Mouse (Mus musculus) heart, adult 2 months (tissue): ENCODE data around the gene Best1.

Source experiments
- CTCF ChIP-seq: fragments of 200-600 bp; IDR thresholded peaks from 2 replicates; pipeline ENCODE4 v1.8.1; 2022; ENCODE audit warnings: antibody characterized with exemption, mild to moderate bottlenecking, moderate library complexity
- EP300 ChIP-seq: fragments of 200-500 bp; IDR thresholded peaks from 2 replicates; pipeline ENCODE4 v1.6.1; 2011; ENCODE audit warnings: low read depth, low read length, control low read depth; ENCODE audit not compliant: insufficient read depth
- POLR2A ChIP-seq: fragments of 200-500 bp; IDR thresholded peaks from 2 replicates; pipeline ENCODE4 v1.6.1; 2011; ENCODE audit warnings: mild to moderate bottlenecking, low read depth, low read length, control low read depth; ENCODE audit not compliant: insufficient read depth

DNA sequence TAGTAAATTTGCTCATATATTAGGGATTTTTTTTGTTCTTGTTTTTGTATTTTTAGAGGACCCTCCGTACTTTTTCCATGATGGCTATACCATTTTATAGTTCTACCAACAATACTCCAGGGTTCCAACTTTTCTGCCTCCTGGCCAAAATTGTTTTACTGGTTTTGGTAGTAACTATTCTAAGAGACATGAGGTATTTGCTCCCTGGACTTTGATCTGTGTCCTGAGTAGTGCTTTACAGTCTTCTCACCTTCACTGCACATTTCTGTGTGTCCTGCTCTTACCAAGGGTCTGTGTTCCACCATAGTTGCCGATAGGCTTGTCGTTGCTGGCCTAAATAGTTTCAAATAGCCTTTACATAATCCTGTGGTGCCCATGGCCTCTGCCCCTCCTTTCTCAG is 36.9 kb upstream of the Best1 start:
- TF ChIP-seq POLR2A (no peak), CTCF (no peak), EP300 (no peak)
